Mouse (Mus musculus) T-helper 17 cell (primary cell): Measurements from ENCODE around the gene Dhcr7.

ENCODE experiments used
- in situ Hi-C, 2 experiments: fragments of 300-600 bp; cut with MboI, MseI; formaldehyde crosslinking; loops; 1 replicate in 1 of 2; 2 replicates in 1 of 2; pipeline ENCODE4 v1.15.1; 2025; ENCODE audit warnings: high pct_unique_total_duplicates in 2 of 2

The Dhcr7 gene

DNA sequence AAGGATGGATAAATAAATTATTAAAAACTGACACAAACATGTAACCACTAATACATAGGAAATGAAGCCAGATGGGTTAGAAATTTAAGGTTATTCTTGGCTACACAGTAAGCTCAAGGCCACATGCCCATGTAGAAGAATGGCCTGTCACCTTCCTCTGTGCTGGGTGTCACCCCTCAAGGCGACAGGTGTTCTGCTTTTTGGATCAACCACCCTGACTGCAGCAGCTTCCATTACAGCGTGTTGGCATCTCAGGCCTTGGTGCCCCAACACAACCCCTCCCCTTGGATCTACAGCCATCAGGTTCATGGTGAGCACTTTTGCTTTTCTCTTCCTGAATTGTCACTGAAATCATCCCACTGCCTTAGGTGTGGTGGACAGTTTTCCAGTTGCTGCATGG is 9.7 kb downstream of the Dhcr7 start:
- in situ Hi-C loops = loop anchor here (5.0 kb wide), 1 partner anchor 75 kb away; no protein-coding TSS in a partner anchor

DNA sequence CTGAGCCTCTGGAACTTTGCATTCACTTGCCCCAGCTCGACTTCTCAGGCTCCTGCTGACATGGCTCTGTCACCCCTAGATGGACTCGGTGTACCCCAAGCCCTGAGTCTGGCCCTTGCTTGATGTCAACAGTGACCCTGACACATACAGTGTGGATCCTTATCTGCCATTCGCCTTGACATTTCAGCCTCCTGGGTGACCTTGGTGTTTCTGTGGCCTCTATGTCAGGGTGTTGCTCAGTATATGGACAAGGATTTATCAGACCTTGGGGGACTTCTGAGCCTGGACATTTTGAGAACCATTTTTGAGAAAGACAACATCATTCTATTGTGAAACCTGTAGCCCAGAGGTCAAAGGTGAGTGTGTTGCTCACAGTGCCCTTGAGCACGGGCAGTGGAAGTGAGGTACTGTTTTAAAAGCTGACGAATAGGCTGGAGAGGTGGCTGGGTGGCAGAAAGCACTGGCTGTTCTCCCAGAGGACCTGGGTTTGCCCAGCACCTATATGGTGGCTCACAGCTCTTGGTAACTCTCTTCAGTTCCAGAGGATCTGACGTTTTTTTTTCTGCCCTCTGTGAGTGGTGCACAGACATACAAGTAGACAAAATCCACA is 10.7 kb downstream of the Dhcr7 start:
- in situ Hi-C loops = loop anchor here (5.0 kb wide), 1 partner anchor 74 kb away; no protein-coding TSS in a partner anchor

DNA sequence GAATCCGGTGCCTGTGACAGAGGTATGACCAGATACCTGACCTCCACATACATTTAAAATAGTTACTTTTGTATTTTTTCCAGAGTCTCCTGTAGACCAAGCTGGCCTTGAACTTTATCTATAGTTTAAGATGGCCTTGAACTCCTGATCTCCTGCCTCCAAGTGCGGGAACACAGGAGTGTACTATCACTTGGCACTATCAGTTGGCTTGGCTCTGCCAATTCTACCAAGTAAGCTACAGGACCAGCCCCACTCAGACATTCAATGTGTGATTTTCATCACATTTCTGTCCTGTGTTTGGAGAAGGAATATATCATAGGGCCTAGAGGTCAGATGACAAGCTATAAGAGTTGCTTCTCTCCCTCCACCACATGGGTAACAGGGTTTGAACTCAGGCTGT is 11.4 kb downstream of the Dhcr7 start:
- in situ Hi-C loops = loop anchor here (5.0 kb wide), 1 partner anchor 73 kb away; no protein-coding TSS in a partner anchor

DNA sequence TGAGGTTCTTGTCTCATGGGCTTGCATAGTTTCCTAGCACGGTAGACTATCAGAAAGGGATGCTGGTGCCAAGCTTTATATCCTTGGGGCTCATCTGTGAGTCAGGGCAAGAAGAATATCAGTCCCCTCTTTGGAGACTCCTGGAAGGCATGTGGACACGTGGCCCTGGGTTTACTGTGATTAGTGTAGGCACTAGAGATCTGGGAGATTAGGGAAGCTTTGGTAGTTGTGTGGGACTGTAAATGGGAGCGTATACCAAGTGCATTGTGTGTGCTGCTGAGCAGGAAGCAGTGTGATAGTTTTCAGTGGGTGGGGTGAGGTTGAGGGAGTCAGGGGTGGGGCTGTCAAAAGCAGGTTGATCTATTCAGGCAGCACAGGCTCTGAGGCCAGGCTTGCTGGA is 12.0 kb downstream of the Dhcr7 start:
- in situ Hi-C loops = loop anchor here (5.0 kb wide), 1 partner anchor 72 kb away; no protein-coding TSS in a partner anchor

DNA sequence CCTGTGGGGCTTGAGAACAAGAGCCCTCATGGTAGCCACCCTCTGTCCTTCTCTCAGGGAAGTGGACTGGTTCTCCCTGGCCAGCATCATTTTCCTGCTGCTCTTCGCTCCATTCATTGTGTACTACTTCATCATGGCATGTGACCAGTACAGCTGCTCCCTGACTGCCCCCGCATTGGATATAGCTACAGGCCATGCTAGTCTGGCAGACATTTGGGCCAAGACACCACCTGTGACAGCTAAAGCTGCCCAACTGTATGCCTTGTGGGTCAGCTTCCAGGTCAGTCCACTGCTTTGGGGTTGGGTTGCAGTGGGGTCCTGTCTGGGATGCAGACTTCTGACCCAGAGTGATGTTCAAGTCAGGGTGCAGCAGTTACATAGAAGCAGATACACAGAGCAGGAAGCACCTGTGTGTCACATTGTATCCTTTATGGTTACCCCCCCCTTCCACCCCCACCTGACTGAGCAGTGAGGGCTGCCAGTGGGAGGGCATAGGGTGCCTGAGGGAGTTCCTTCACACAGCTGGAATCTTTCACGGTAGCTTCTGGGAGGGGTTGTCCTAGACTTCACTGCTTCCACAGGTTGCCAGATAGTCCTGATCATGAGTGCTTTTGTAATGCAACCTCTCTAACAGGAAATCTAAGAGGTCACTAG is 14.9 kb downstream of the Dhcr7 start:
- in situ Hi-C loops = no loop called here

DNA sequence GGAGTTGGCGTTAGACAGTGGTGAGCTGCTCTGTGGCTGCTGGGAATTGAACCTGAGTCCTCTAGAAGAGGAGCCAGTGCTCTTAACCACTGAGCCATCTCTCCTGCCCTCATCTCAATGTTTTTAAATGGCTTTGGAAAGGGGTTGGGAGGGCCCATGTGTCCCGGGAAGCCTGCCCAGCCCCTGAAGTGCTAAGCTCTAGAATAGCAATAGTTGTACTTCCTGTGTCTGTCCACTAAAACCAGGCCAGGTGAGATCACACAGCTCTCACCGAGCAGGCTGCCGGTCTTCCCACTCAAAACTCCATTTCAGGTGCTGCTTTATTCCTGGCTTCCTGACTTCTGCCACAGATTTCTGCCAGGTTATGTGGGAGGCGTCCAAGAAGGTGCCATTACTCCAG is 17.2 kb downstream of the Dhcr7 start:
- in situ Hi-C loops = no loop called here

DNA sequence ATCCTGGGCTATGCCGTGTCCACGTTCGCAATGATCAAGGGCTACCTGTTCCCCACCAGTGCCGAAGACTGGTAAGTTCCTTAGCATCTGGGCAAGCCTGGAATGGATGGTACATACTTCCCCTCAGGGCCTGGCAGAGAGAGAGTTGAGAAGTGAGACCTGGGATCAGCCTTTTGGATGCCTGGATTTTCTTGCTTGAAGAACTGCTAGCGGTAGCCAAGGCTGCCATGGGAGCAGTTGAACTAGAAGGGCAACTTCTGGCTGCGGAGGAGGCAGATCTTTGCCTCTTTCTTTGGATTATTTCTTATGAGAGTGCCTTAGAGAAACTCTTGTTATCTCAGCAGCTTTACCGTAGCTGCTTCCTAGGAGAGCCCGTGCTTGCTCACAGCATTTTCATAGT is 18.4 kb downstream of the Dhcr7 start:
- in situ Hi-C loops = no loop called here

DNA sequence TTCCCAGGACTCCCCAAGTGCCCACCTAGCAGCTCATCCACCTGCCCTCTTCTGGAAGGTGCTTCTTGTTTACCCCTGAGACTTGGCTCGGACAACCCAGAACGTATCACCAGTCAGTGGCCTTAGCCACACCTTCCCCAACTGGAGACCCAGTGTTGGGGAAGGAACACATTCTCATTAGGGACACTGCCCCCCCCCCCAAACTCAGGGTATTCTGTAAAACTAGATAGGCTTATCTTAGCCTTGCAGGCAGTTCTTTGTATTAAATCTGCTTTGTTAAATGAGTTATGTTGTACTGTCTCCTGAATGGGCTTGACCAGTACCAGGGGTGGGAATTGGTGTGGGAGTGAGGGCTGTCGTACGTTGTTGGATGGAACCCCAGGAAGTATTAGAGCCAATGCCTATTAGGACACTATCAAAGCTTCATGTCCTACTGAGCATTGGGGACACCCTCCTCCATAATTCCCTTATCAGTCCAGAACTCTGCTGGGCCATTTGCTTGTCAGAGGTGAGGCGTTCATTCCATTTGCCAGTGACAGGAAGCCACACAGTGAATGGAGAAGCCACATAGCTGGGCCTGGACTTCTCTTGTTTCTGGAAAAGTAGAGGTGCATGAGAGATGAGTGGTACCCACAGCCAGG is 25.3 kb downstream of the Dhcr7 start:
- in situ Hi-C loops = no loop called here

DNA sequence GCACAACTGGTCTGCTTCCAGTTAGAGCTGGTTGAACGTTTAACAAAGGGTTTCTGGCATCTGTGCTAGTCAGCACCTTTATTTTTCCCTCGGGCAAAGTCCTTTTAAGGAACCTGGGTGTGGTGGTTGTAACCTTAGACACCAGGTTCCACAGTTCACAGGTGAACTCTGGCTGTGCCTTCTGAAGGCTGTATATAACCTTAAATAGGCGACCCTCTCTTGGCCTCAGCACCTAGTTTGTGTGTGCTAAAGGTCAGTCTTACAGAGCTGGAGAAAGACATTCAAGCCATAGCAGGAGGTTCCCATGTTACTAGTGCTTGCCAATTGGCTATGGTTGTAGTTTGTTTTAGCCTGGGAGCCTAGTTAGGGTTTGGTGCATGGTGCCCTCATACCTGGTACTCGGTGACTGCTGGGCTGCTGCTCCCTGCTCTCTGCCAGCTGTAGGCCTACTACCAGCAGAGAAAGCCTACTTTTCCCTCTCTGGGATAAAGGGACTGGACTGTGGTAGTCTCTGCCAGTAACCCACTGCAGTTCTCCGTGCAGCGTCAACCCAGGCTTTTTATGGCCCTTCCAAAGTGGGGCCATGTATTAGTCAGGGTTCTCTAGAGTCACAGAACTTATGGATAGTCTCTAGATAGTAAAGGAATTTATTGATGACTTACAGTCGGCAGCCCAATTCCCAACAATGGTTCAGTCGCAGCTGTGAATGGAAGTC is 26.0 kb downstream of the Dhcr7 start:
- in situ Hi-C loops = no loop called here

DNA sequence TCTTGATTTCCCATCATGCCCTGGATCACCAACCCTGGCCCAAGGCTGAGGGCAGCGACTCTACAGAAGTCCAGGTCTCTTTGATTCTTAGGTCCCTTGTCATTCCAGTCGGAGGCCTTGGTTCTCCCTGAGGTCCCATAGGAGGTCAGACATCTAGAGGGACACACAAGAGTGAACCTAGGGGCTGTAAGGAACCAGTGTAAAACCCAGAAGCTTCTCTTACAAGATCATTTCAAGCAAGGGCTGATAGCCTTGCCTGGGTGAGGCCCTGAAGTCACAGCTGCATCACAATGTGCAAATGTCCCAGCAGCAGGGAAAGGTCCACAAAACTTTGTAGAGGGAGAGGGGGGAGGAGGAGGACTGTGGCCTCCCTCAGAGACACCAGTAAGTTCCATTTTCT is 43.6 kb downstream of the Dhcr7 start, which contains the start of gene Gm498:
Gene Gm498 (plus strand): TSS at position 301 of the 400 bp plus-strand sequence.
- in situ Hi-C loops = no loop called here

DNA sequence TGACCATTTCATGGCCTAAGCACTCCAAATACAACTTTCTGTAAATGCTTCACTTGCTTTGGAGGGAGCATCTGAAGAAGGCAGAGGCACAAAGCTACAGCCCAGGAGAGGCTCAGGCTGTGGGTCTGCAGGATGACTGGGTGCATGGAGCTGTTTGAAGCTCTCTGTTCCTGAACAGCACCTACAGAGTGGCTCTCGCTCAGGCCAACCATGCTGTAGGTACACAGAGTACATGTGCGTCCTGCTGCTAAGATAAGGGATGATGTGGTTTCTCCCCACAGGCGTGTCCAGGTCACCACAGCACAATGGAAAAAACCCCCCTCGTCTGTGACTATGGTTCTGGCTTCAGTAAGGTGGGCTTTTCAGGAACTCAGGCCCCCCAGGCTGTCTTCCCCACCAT is 45.9 kb downstream of the Dhcr7 start:
- in situ Hi-C loops = no loop called here

DNA sequence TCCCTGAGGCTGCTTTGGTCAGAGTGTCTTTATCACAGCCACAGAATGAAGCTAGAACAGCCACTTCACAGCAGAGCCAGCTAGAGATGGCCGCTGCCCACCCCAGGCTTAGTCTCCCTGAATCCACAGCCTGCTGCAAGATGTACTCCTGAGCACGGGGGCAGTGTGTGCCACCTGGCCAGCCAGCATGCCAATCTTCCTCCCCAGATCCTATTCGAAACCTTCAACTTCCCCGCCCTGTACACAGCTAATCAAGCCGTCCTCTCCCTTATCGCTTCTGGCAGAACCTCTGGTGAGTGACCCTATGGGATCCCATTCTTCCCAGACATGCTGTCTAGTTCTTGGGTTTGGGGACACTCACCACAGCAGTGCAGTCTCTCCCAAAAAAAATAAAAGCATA is 60.8 kb downstream of the Dhcr7 start:
- in situ Hi-C loops = no loop called here

DNA sequence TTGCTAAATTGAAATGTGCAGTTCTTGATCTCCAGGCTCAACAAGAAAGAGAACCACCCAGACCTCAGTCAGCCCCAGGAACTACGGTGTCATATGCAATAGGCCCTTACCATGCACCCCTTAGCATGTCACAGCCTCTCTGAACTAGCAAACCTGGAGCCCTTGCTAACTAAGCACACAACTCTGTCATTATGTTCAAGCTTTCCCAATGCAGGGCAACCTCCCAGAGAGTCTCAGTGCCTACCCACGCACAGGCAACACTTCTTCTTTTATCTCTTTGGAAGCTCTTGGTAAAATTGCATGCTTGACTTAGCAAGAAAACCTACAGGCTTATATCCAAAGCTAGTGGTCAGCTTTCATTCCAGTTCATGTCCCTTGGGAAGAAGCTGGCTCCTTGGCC is 68.2 kb downstream of the Dhcr7 start:
- in situ Hi-C loops = no loop called here

DNA sequence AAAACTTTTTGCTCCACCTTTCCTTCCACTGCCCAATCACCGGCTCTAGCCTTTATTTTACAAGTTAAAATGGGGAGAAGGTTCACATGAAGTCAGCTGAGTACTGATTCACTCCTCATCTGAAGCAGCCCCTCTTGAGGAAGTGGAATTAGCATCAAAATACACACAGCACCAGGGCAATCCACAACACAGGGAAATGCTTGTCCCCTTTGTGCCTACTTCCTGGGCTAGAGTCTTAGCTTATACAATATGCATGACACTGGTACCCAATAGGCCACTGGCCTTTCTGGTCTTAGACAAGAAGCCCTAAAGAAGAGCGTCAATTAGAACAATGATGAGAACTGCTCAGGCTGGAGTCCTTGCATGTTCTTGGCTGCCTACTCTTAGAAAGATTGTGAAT is 69.4 kb downstream of the Dhcr7 start:
- in situ Hi-C loops = no loop called here
